Mouse (Mus musculus) ES-Bruce4 (cell line): ENCODE measurements around the gene Fbxo10. TPM values are rescaled to one million over a fixed set of nuclear protein-coding genes. Genes with fewer than 3 reads are reported as not detected.

Experiments used
- H3K27ac ChIP-seq: 2 replicates; pipeline ENCODE4 v1.5.1; 2012; ENCODE audit warnings: low read length, inconsistent platforms; ENCODE audit not compliant: insufficient read depth
- H3K27me3 ChIP-seq: 2 replicates; pipeline ENCODE4 v1.6.1; 2012; ENCODE audit warnings: mild to moderate bottlenecking, low read length, inconsistent platforms; ENCODE audit not compliant: control insufficient read depth, poor library complexity, insufficient read depth, severe bottlenecking
- H3K36me3 ChIP-seq: 2 replicates; pipeline ENCODE4 v1.6.1; 2012; ENCODE audit warnings: inconsistent platforms, mild to moderate bottlenecking, low read length, moderate library complexity; ENCODE audit not compliant: control insufficient read depth, poor library complexity, insufficient read depth, severe bottlenecking
- H3K4me1 ChIP-seq: one replicate; pipeline ENCODE4 v1.8.1; 2011; ENCODE audit warnings: low read length; ENCODE audit not compliant: control insufficient read depth, insufficient read depth
- H3K4me3 ChIP-seq: 2 replicates; pipeline ENCODE4 v1.5.1; 2011; ENCODE audit warnings: low read depth, mild to moderate bottlenecking, low read length
- H3K9ac ChIP-seq: 2 replicates; pipeline ENCODE4 v1.6.1; 2012; ENCODE audit warnings: low read depth, mild to moderate bottlenecking, inconsistent platforms; ENCODE audit not compliant: poor library complexity, severe bottlenecking
- H3K9me3 ChIP-seq: replicated peaks from 2 replicates; pipeline ENCODE4 v1.6.1; 2012; ENCODE audit warnings: mild to moderate bottlenecking, low read length, inconsistent platforms; ENCODE audit not compliant: control insufficient read depth, poor library complexity, insufficient read depth, severe bottlenecking
- CTCF ChIP-seq: IDR thresholded peaks from one replicate; pipeline ENCODE4 v1.8.1; 2011; ENCODE audit warnings: low read depth, low read length
- EP300 ChIP-seq: IDR thresholded peaks from 2 replicates; pipeline ENCODE4 v1.6.1; 2011; ENCODE audit warnings: low read depth, low read length; ENCODE audit not compliant: insufficient read depth
- POLR2A ChIP-seq: IDR thresholded peaks from one replicate; pipeline ENCODE4 v1.8.1; 2011; ENCODE audit warnings: low read length; ENCODE audit not compliant: insufficient read depth
- polyA plus RNA-seq: library from polyadenylated mRNA; stranded (reverse); fragments of >200 nt; gene quantifications from 2 replicates; pipeline ENCODE4 v1.2.4, GENCODE M21; 2011; ENCODE audit warnings: low read depth; ENCODE audit not compliant: missing spikeins, insufficient read depth, insufficient read length

Fbxo10 gene
- polyA plus RNA-seq, 1 experiment: 2.6 TPM

DNA sequence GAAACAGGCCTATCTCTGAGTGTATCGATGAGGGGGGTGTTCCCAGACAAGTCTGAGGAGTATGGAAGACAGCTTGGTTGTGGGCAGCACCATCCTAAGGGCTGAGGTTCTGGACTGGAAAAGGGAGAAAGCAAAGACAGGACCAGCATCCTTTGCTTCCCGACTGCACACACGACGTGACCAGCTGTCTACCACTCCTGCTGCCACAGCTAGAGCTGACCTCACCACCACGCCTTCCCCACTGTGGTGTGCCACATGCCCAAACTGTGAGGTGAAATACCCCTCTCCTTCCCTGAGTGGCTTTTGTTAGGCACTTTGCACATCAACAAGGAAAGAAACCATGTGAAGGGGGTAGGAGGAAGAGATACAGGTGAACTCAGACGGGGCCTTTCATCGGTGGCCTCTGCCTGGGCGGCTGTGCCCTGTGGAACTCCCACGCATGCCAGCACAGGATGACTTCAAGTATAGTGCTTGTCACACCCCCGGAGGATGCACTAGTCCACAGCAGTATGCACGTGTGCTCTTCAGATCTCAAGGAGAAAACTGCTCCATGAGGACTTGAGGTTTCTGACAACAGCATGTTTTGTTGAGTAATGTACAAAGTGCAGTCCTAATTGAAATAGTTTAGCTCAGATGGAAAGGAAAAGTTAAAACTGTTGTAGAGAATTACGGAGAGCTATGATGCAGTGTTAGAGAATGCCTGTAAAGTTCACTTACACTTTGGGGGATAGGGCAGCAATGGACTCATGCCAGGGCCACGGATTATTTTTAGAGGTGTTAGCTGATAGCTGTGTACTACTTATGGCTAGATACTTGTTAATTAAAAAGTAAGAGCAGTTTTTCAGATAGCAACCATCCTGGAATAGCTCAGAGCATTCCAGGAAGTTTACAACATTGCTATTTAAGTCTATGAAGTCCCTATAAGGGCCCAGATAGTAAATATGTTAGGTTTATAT is 46.7 kb downstream of the Fbxo10 start:
- H3K27ac ChIP-seq: no peak overlapping the region
- H3K36me3 ChIP-seq: no peaks in the 10 kb centered on the region
- no peaks in the 10 kb centered on the region for H3K4me1 ChIP-seq
- no peak overlapping the region for H3K9ac ChIP-seq
- no peaks in the 10 kb centered on the region for H3K27me3 ChIP-seq
- TF ChIP-seq POLR2A: no peak
- TF ChIP-seq EP300: no peak
- TF ChIP-seq CTCF: no peak
- H3K9me3 ChIP-seq: no peaks in the 10 kb centered on the region
- no peak overlapping the region for H3K4me3 ChIP-seq

GRCm38 (mm10) chr4:45036571-45036970 is 47.8 kb downstream of the Fbxo10 start:
- no peaks in the 10 kb centered on the region for H3K27me3 ChIP-seq
- TF ChIP-seq EP300: no peak
- no peak for TF ChIP-seq CTCF
- no peak for TF ChIP-seq POLR2A
- H3K4me3 ChIP-seq: no peak overlapping the region
- no peaks in the 10 kb centered on the region for H3K9me3 ChIP-seq
- H3K27ac ChIP-seq: no peak overlapping the region
- H3K36me3 ChIP-seq: peaks cover 6% of the 10 kb centered on the region; the same call in 1 of the 2 replicates
- no peaks in the 10 kb centered on the region for H3K4me1 ChIP-seq
- H3K9ac ChIP-seq: no peak overlapping the region

DNA sequence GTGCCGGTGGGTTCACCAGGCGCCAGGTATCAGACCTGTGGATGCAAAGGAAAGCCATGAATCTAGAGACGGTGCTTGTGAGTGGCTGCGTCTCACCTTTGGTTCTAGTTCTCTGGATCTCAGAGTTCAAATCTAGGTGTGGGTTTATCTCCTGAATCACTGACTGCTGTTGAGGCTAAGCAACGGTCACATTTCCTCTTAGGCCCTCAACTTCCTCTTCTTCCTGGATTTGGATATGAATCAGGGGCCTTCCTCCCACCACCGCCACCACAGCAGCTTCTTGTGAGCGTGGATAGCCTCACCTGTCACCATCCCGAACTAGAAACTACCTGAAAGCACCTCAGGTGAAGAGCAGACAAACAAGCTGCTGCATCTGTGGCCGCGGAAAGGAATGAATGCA is 48.4 kb downstream of the Fbxo10 start:
- H3K4me1 ChIP-seq: no peaks in the 10 kb centered on the region
- no peak overlapping the region for H3K4me3 ChIP-seq
- peaks cover 6% of the 10 kb centered on the region; the same call in 1 of the 2 replicates for H3K36me3 ChIP-seq
- no peak overlapping the region for H3K27ac ChIP-seq
- H3K9ac ChIP-seq: no peak overlapping the region
- no peaks in the 10 kb centered on the region for H3K27me3 ChIP-seq
- H3K9me3 ChIP-seq: no peaks in the 10 kb centered on the region
- no peak for TF ChIP-seq POLR2A
- TF ChIP-seq CTCF: no peak
- no peak for TF ChIP-seq EP300

- Histone ChIP-seq H3K27ac (no peak overlapping the region), H3K9me3 (no peaks in the 10 kb centered on the region), H3K36me3 (peaks cover 8% of the 10 kb centered on the region), H3K4me3 (no peak overlapping the region), H3K4me1 (no peaks in the 10 kb centered on the region), H3K27me3 (no peaks in the 10 kb centered on the region), H3K9ac (no peak overlapping the region)
- TF ChIP-seq EP300 (no peak), CTCF (no peak), POLR2A (no peak)
Observed at GRCm38 (mm10) chr4:45034693-45035628, 49.4 kb downstream of the Fbxo10 start.

GRCm38 (mm10) chr4:45032586-45032985 is 51.8 kb downstream of the Fbxo10 start:
- Histone ChIP-seq H3K4me1 (no peaks in the 10 kb centered on the region), H3K36me3 (peaks cover 16% of the 10 kb centered on the region)

More at GRCm38 (mm10) chr4:45032586-45032985, 51.8 kb downstream of the Fbxo10 start:
- Histone ChIP-seq H3K9ac (no peak overlapping the region), H3K9me3 (no peaks in the 10 kb centered on the region), H3K4me3 (no peak overlapping the region), H3K27ac (no peak overlapping the region), H3K27me3 (no peaks in the 10 kb centered on the region)
- TF ChIP-seq EP300 (no peak), POLR2A (no peak), CTCF (no peak)
